Mouse (Mus musculus) cortical plate, adult 2 months (tissue): ENCODE results near the gene Slc37a2. TPM values are rescaled to one million over a fixed set of nuclear protein-coding genes. Genes with fewer than 3 reads are reported as not detected.
A peak's percentile ranks its signal among the peaks of the same experiment; 100 is the strongest.

Experiments used
- H3K27ac ChIP-seq: fragments of 200-500 bp; 2 replicates; pipeline ENCODE4 v1.5.1; 2012; ENCODE audit warnings: low read length, control low read depth, inconsistent platforms; ENCODE audit not compliant: insufficient read depth
- H3K4me1 ChIP-seq: fragments of 200-500 bp; 2 replicates; pipeline ENCODE4 v1.6.1; 2011; ENCODE audit warnings: low read length; ENCODE audit not compliant: control insufficient read depth, insufficient read depth
- H3K4me3 ChIP-seq: fragments of 200-500 bp; 2 replicates; pipeline ENCODE4 v1.5.1; 2011; ENCODE audit warnings: mild to moderate bottlenecking, low read length, control low read depth; ENCODE audit not compliant: insufficient read depth
- CTCF ChIP-seq: fragments of 200-500 bp; IDR thresholded peaks from 2 replicates; pipeline ENCODE4 v1.5.1; 2011; ENCODE audit warnings: mild to moderate bottlenecking, control low read depth, low read length; ENCODE audit not compliant: insufficient read depth; ENCODE audit errors: extremely low read depth
- POLR2A ChIP-seq: fragments of 200-500 bp; IDR thresholded peaks from 2 replicates; pipeline ENCODE4 v1.6.1; 2011; ENCODE audit warnings: mild to moderate bottlenecking, low read length, control low read depth; ENCODE audit not compliant: insufficient read depth; ENCODE audit errors: extremely low read depth
- polyA plus RNA-seq: library from polyadenylated mRNA; depleted of rRNA; stranded (reverse); fragments of >200 nt; gene quantifications from 2 replicates; pipeline ENCODE4 v1.2.3, GENCODE M21; 2012

Slc37a2 gene
- polyA plus RNA-seq, 1 experiment: 2.6 TPM

GRCm38 (mm10) chr9:37247429-37247828 is 8.1 kb downstream of the Slc37a2 start:
- Histone ChIP-seq H3K27ac (no peak overlapping the region), H3K4me3 (no peak overlapping the region), H3K4me1 (peaks cover 4% of the 10 kb centered on the region)
- TF ChIP-seq POLR2A (no peak), CTCF (no peak)

- no peak overlapping the region for H3K4me3 ChIP-seq
- no peak for TF ChIP-seq CTCF
- TF ChIP-seq POLR2A: no peak
- peaks cover 4% of the 10 kb centered on the region for H3K4me1 ChIP-seq
- H3K27ac ChIP-seq: no peak overlapping the region
Measured at GRCm38 (mm10) chr9:37245810-37246209, 9.7 kb downstream of the Slc37a2 start.

- H3K4me1 ChIP-seq: peaks cover 4% of the 10 kb centered on the region
- TF ChIP-seq POLR2A (no peak), CTCF (no peak)
- no peak overlapping the region for H3K4me3 ChIP-seq
- H3K27ac ChIP-seq: no peak overlapping the region
Measured at GRCm38 (mm10) chr9:37245404-37245803, 10.1 kb downstream of the Slc37a2 start.

GRCm38 (mm10) chr9:37244600-37244999 is 10.9 kb downstream of the Slc37a2 start:
- no peak for TF ChIP-seq POLR2A
- no peak for TF ChIP-seq CTCF
- Histone ChIP-seq H3K27ac (no peak overlapping the region), H3K4me1 (peaks cover 4% of the 10 kb centered on the region)

GRCm38 (mm10) chr9:37242764-37243163 is 12.8 kb downstream of the Slc37a2 start:
- Histone ChIP-seq H3K27ac (no peak overlapping the region), H3K4me3 (no peak overlapping the region), H3K4me1 (no peaks in the 10 kb centered on the region)
- TF ChIP-seq CTCF (no peak), POLR2A (no peak)

More at GRCm38 (mm10) chr9:37244600-37244999, 10.9 kb downstream of the Slc37a2 start:
- no peak overlapping the region for H3K4me3 ChIP-seq

GRCm38 (mm10) chr9:37235951-37236737 is 19.4 kb downstream of the Slc37a2 start:
- no peak overlapping the region for H3K4me3 ChIP-seq
- no peak overlapping the region for H3K27ac ChIP-seq

GRCm38 (mm10) chr9:37232201-37233195 is 23.0 kb downstream of the Slc37a2 start:
- TF ChIP-seq POLR2A (no peak), CTCF (no peak)
- Histone ChIP-seq H3K27ac (no peak overlapping the region), H3K4me3 (no peak overlapping the region), H3K4me1 (peaks cover 3% of the 10 kb centered on the region; the same call in 1 of the 2 replicates)

More at GRCm38 (mm10) chr9:37235951-37236737, 19.4 kb downstream of the Slc37a2 start:
- no peaks in the 10 kb centered on the region for H3K4me1 ChIP-seq
- TF ChIP-seq CTCF (no peak), POLR2A (no peak)

GRCm38 (mm10) chr9:37230486-37231195 is 24.9 kb downstream of the Slc37a2 start:
- Histone ChIP-seq H3K4me3 (no peak overlapping the region), H3K4me1 (peaks cover 3% of the 10 kb centered on the region; the same call in 1 of the 2 replicates), H3K27ac (no peak overlapping the region)
- TF ChIP-seq POLR2A: no peak
- TF ChIP-seq CTCF: no peak

GRCm38 (mm10) chr9:37229880-37230325 is 25.6 kb downstream of the Slc37a2 start:
- Histone ChIP-seq H3K4me3 (no peak overlapping the region), H3K27ac (no peak overlapping the region), H3K4me1 (peaks cover 3% of the 10 kb centered on the region; the same call in 1 of the 2 replicates)
- peak; percentile 97 for TF ChIP-seq CTCF
- no peak for TF ChIP-seq POLR2A
